Mouse (Mus musculus) G1E-ER4 (cell line): Measurements from ENCODE around the gene Cdrt4. TPM values are rescaled to one million over a fixed set of nuclear protein-coding genes. Genes with fewer than 3 reads are reported as not detected.

Source experiments
- GATA1 ChIP-seq: IDR thresholded peaks from one replicate; pipeline ENCODE4 v1.8.0; 2012; ENCODE audit warnings: low read length, inconsistent platforms
- polyA plus RNA-seq: library from polyadenylated mRNA; stranded (reverse); fragments of >175 nt; gene quantifications from 2 replicates; pipeline ENCODE4 v1.2.3, GENCODE M21; 2012

The Cdrt4 gene
- not detected in 2 replicates for polyA plus RNA-seq

- TF ChIP-seq GATA1 = no peak
Observed at GRCm38 (mm10) chr11:62951012-62951411, at the start of gene Cdrt4. Gene Cdrt4 (plus strand): TSS chr11:62951193.

GRCm38 (mm10) chr11:62901699-62902323, 49.2 kb upstream of the Cdrt4 start:
- TF ChIP-seq GATA1 = no peak

- no peak for TF ChIP-seq GATA1
Observed at GRCm38 (mm10) chr11:62903871-62904495, 47.0 kb upstream of the Cdrt4 start.

- TF ChIP-seq GATA1 = no peak
Observed at GRCm38 (mm10) chr11:62909720-62910306, 41.2 kb upstream of the Cdrt4 start.

- TF ChIP-seq GATA1 = no peak
Observed at GRCm38 (mm10) chr11:62911362-62911761, 39.6 kb upstream of the Cdrt4 start.

- TF ChIP-seq GATA1 = no peak
Observed at GRCm38 (mm10) chr11:62913141-62913540, 37.9 kb upstream of the Cdrt4 start.

GRCm38 (mm10) chr11:62914532-62914931, 36.5 kb upstream of the Cdrt4 start:
- TF ChIP-seq GATA1 = no peak

- no peak for TF ChIP-seq GATA1
Observed at GRCm38 (mm10) chr11:62915486-62915885, 35.5 kb upstream of the Cdrt4 start.

- TF ChIP-seq GATA1 = no peak
Observed at GRCm38 (mm10) chr11:62916765-62917164, 34.2 kb upstream of the Cdrt4 start.

- TF ChIP-seq GATA1 = no peak
Observed at GRCm38 (mm10) chr11:62919946-62920742, 30.8 kb upstream of the Cdrt4 start.

- TF ChIP-seq GATA1 = no peak
Observed at GRCm38 (mm10) chr11:62920743-62921050, 30.3 kb upstream of the Cdrt4 start.

GRCm38 (mm10) chr11:62921052-62921977, 29.7 kb upstream of the Cdrt4 start:
- TF ChIP-seq GATA1 = no peak

- no peak for TF ChIP-seq GATA1
Observed at GRCm38 (mm10) chr11:62924091-62924761, 26.8 kb upstream of the Cdrt4 start.

- peak; percentile 42 for TF ChIP-seq GATA1
Observed at GRCm38 (mm10) chr11:62929799-62930198, 21.2 kb upstream of the Cdrt4 start.

- TF ChIP-seq GATA1 = no peak
Observed at GRCm38 (mm10) chr11:62930574-62930973, 20.4 kb upstream of the Cdrt4 start.
